Mouse (Mus musculus) liver, embryonic 15.5 days (tissue): ENCODE measurements at regions not wholly inside any gene's neighbourhood (a gene's known extent, or its start where the extent isn't known, plus 50 kb on each side); places are given as distances from the start of the nearest gene placed in this dataset.

Source experiments
- ATAC-seq: fragments of 200-750 bp; cut with Nextera tagmentation; 2 replicates; pipeline ENCODE4 v1.8.0; 2017; ENCODE audit warnings: moderate number of reproducible peaks, mild to moderate bottlenecking, moderate library complexity; ENCODE audit not compliant: insufficient read depth
- H3K27ac ChIP-seq: fragments of 300-500 bp; sonication (generic); replicated peaks from 2 replicates; pipeline ENCODE4 v1.5.1; 2015; ENCODE audit warnings: mild to moderate bottlenecking, inconsistent platforms
- H3K27me3 ChIP-seq: fragments of 300-500 bp; sonication (generic); 2 replicates; pipeline ENCODE4 v1.6.1; 2015; ENCODE audit warnings: mild to moderate bottlenecking, inconsistent platforms
- H3K36me3 ChIP-seq: fragments of 300-500 bp; sonication (generic); replicated peaks from 2 replicates; pipeline ENCODE4 v1.6.1; 2015; ENCODE audit warnings: moderate library complexity, mild to moderate bottlenecking, inconsistent platforms
- H3K4me1 ChIP-seq: fragments of 300-500 bp; sonication (generic); replicated peaks from 2 replicates; pipeline ENCODE4 v1.6.1; 2015; ENCODE audit warnings: inconsistent platforms
- H3K4me2 ChIP-seq: fragments of 300-500 bp; sonication (generic); 2 replicates; pipeline ENCODE4 v1.6.1; 2015; ENCODE audit warnings: moderate library complexity, mild to moderate bottlenecking, inconsistent platforms
- H3K4me3 ChIP-seq: fragments of 300-500 bp; sonication (generic); replicated peaks from 2 replicates; pipeline ENCODE4 v1.5.1; 2015; ENCODE audit warnings: mild to moderate bottlenecking, inconsistent platforms
- H3K9ac ChIP-seq: fragments of 300-500 bp; sonication (generic); 2 replicates; pipeline ENCODE4 v1.6.1; 2015; ENCODE audit warnings: moderate library complexity, mild to moderate bottlenecking, inconsistent platforms
- H3K9me3 ChIP-seq: fragments of 300-500 bp; sonication (generic); replicated peaks from 2 replicates; pipeline ENCODE4 v1.6.1; 2016; ENCODE audit warnings: inconsistent platforms
- WGBS: fragments of 180-500 bp; shearing (Covaris S2); methylation state at CpG from one replicate; pipeline ENCODE4 v1.1.7; 2015; ENCODE audit warnings: mixed read lengths; ENCODE audit not compliant: insufficient replicate concordance; 5-methylcytosine and 5-hydroxymethylcytosine counted together

DNA sequence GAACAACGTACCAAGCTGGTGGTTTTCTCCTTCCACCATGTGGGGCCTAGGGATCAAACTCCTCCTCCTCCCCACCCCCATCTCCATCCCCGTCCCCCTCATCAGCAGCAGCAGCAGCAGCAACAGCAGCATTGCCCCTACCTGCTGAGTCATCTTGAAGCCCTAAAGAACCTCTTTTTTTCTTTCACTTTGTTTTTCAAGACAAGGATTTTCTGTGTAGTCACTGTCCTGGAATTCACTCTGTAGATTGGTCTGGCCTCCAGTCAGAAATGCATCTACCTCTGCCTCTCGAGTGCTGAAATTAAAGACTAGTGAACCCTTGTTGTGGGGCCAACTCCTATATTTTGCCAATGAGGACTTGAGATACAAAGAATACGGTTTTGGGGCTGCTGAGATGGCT lies 85.6 kb upstream of the Tle3 start:
- H3K4me3 ChIP-seq: no peak overlapping the region
- H3K4me1 ChIP-seq: no peaks in the 10 kb centered on the region
- H3K9ac ChIP-seq: no peak overlapping the region
- no peaks in the 10 kb centered on the region for H3K9me3 ChIP-seq
- no peak for ATAC-seq
- H3K27me3 ChIP-seq: peaks cover 26% of the 10 kb centered on the region
- 63% methylated on average over 4 of the region's 4 CpGs for WGBS
- H3K27ac ChIP-seq: no peak overlapping the region
- H3K4me2 ChIP-seq: no peak overlapping the region
- no peaks in the 10 kb centered on the region for H3K36me3 ChIP-seq

DNA sequence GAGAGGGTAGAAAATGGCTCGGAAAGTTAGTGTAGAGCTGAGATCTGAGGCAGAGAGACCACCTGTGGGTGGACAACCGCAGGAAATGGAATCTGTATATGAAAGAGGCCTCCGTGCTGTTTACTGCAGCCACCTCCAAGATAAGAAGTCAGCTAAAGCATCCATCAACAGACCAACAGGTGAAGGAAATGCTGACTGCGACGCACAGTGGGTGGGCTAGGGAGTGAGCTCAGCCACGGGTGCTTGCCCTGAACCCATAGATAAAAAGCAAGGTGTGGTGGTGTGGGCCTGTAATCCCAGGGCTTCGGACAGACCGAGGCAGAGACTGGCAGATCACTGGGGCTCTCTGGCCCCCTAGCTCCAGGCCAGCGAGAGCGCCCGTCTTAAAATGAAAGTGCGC lies 83.0 kb upstream of the Tle3 start:
- WGBS: 52% methylated on average over 12 of the region's 12 CpGs

DNA sequence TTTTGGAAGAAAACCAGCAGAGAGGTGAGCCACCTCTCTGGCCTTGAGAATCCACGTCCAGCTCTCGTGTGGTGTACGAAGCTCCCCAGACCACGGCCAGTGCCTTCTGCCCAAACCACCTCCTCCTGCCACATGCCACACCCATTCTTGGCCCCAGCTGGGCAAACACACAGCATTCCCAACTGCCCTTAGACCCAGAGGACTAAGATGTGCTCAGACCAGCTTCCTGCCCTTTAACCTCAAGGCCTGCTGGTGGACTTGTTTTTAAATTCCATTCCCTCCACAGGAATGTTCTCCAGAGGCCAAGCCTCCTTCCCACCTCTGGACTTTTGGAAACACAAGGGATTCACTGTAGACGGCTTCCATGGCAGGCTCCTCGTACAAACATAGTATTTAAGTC lies 82.5 kb upstream of the Tle3 start:
- no peak overlapping the region for H3K4me3 ChIP-seq

More for the DNA sequence above, 83.0 kb upstream of the Tle3 start:
- Histone ChIP-seq H3K27me3 (peaks cover under 1% of the 10 kb centered on the region; the same call in 1 of the 2 replicates), H3K36me3 (no peaks in the 10 kb centered on the region), H3K9ac (no peak overlapping the region), H3K4me2 (no peak overlapping the region), H3K4me3 (no peak overlapping the region), H3K4me1 (no peaks in the 10 kb centered on the region), H3K27ac (no peak overlapping the region), H3K9me3 (no peaks in the 10 kb centered on the region)
- ATAC-seq: no peak

DNA sequence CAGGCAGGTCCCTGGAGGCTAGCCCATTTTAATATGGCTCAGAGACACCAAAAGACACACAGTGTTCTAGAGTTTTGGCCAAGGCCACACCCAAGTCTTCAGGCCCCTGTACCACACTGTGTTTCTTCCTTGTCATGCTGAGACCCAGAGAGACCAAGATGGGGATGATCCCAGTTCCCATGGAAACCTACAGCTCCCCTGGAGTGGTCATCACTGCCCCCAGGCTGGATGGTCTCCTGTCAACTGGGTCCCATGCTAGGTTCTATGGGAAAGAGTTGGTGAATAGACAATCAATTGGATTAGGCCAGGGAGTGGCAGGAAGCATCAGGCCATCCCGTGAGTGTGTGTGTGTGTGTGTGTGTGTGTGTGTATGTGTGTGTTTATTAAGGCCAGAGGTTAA lies 80.5 kb upstream of the Tle3 start:
- H3K27ac ChIP-seq: no peak overlapping the region
- no peak overlapping the region for H3K9ac ChIP-seq
- ATAC-seq: no peak
- H3K27me3 ChIP-seq: no peaks in the 10 kb centered on the region; the same call in 1 of the 2 replicates
- H3K4me3 ChIP-seq: no peak overlapping the region
- H3K4me2 ChIP-seq: no peak overlapping the region
- no peaks in the 10 kb centered on the region for H3K4me1 ChIP-seq
- no peaks in the 10 kb centered on the region for H3K36me3 ChIP-seq
- H3K9me3 ChIP-seq: no peaks in the 10 kb centered on the region
- WGBS: 55% methylated on average over 1 of the region's 1 CpGs

More for the DNA sequence above, 82.5 kb upstream of the Tle3 start:
- Histone ChIP-seq H3K9ac (no peak overlapping the region), H3K27me3 (no peaks in the 10 kb centered on the region; the same call in 1 of the 2 replicates), H3K4me1 (no peaks in the 10 kb centered on the region), H3K36me3 (no peaks in the 10 kb centered on the region), H3K27ac (no peak overlapping the region), H3K4me2 (no peak overlapping the region), H3K9me3 (no peaks in the 10 kb centered on the region)
- WGBS: 63% methylated on average over 6 of the region's 6 CpGs
- no peak for ATAC-seq

DNA sequence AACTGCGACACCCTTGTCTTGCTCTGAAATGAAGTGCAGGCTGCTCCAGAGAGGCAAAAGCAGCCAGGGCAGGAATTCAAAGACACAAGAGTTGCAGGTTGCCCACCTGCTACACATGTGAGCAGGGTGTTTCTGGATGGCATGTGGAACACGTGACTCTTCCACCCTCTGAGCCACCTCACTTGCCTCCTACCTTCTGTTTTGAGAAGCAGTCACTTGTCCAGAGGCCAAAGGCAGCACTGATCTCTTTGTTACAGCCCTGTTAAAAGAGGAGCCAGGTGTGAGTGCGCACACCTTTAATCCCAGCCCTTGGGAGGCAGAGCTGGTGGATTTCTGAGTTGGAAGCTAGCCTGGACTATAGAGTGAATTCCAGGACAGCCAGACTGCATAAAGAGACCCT lies 79.7 kb upstream of the Tle3 start:
- 59% methylated on average over 3 of the region's 3 CpGs for WGBS
- H3K36me3 ChIP-seq: no peaks in the 10 kb centered on the region

DNA sequence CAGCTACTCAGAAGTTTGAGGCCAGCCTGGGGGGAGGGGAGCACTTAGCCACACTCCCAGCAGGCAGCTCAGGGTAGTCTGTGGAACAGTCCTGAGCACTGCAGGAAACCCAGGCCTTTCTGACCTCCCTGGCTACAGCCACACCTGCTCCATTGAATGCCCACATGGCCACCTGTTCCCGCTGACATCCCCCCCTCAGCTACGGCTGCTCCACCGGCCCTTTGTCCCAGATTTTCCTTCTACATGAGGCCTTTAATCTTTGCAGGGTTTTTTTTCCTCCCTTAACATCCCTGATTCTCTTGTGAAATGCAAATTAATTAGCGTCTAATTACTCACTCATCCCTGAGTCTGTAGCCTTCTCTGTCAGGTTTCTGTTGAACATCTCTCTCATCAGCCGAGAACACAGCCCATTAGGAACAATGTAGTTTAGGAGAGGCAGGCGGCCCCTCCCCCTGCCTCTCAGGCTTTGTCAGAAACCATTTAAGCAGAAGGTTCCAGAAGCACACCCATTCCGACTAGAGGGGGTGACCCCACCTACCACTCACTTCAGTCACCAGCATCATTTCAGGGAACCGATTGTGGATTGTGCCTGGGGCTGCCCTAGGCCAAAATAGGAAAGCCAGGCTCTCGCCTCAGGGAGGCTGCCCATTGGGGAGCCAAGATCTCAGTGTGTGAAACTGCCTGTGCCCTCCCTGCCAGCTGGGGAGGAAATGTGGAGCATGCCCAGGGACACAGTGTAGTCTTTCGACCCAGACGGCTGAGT lies 78.8 kb upstream of the Tle3 start:
- H3K4me2 ChIP-seq: no peak overlapping the region
- no peak for ATAC-seq
- 57% methylated on average over 11 of the region's 11 CpGs for WGBS

More for the DNA sequence above, 79.7 kb upstream of the Tle3 start:
- H3K27ac ChIP-seq: no peak overlapping the region
- H3K4me3 ChIP-seq: no peak overlapping the region
- no peak overlapping the region for H3K9ac ChIP-seq
- H3K27me3 ChIP-seq: no peaks in the 10 kb centered on the region; the same call in 1 of the 2 replicates
- no peak for ATAC-seq
- no peak overlapping the region for H3K4me2 ChIP-seq
- no peaks in the 10 kb centered on the region for H3K4me1 ChIP-seq
- H3K9me3 ChIP-seq: no peaks in the 10 kb centered on the region

DNA sequence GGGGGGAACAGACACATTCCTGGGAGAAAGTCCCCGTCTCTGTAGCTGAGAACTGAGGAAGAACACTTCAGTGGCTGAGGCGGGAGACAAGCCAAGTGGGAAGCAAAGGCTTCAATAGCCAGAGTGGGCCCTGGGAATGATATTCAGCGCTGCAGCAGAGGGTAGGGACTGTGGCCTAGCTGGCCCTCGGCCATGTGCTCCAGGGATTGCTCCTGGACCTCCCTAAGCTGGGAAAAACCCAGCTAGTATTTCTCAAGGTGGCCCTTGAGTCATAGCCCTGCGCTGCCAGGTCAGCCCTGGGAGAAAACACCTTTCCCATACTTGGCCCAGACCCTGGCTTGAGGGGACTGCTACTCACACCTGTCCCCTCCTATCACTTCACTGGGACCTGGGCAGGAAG lies 77.2 kb upstream of the Tle3 start:
- no peak for ATAC-seq
- WGBS: 59% methylated on average over 5 of the region's 5 CpGs
- Histone ChIP-seq H3K27me3 (no peaks in the 10 kb centered on the region; the same call in 1 of the 2 replicates), H3K9ac (no peak overlapping the region), H3K4me1 (peaks cover 17% of the 10 kb centered on the region), H3K36me3 (no peaks in the 10 kb centered on the region), H3K4me2 (no peak overlapping the region), H3K9me3 (no peaks in the 10 kb centered on the region), H3K4me3 (no peak overlapping the region), H3K27ac (no peak overlapping the region)

More for the DNA sequence above, 78.8 kb upstream of the Tle3 start:
- Histone ChIP-seq H3K4me3 (no peak overlapping the region), H3K36me3 (no peaks in the 10 kb centered on the region), H3K27ac (no peak overlapping the region), H3K9me3 (no peaks in the 10 kb centered on the region), H3K27me3 (no peaks in the 10 kb centered on the region; the same call in 1 of the 2 replicates), H3K9ac (no peak overlapping the region), H3K4me1 (peaks cover under 1% of the 10 kb centered on the region; the same call in 1 of the 2 replicates)

DNA sequence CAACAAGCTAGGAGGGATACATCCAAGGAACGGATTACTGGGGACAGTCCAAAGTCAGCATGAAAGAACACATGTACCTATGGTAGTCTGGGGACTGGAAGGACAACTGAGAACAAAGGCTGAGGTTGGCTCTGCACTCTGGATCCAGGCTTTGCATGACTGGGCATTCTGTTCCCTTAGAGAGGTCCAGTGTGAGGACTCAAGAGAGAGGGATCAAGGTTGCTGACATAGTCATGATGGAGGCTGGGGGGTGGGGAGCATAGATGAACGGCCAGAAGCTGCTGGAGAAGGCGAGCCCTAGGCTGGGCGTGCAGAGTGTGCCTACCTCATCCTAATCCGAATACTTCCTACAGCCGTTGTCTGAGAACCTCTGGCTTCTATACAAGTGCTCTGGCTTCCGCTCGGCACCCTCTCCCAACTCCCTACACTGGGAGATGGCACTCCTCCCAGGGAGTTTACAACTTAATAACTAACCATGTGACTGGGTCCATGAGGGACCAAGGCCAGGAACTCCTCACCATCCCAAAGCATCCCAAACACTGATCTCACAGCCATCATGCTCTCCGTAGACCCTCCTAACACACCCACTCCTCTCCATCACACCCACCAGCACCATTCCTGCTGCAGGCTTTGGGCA lies 75.7 kb upstream of the Tle3 start:
- H3K4me1 ChIP-seq: peaks cover 21% of the 10 kb centered on the region
- no peak overlapping the region for H3K27ac ChIP-seq
- no peaks in the 10 kb centered on the region; the same call in 1 of the 2 replicates for H3K27me3 ChIP-seq
- no peaks in the 10 kb centered on the region for H3K36me3 ChIP-seq
- ATAC-seq: no peak
- no peak overlapping the region for H3K9ac ChIP-seq
- WGBS: 71% methylated on average over 9 of the region's 9 CpGs
- H3K9me3 ChIP-seq: no peaks in the 10 kb centered on the region
- no peak overlapping the region for H3K4me3 ChIP-seq
- no peak overlapping the region for H3K4me2 ChIP-seq

DNA sequence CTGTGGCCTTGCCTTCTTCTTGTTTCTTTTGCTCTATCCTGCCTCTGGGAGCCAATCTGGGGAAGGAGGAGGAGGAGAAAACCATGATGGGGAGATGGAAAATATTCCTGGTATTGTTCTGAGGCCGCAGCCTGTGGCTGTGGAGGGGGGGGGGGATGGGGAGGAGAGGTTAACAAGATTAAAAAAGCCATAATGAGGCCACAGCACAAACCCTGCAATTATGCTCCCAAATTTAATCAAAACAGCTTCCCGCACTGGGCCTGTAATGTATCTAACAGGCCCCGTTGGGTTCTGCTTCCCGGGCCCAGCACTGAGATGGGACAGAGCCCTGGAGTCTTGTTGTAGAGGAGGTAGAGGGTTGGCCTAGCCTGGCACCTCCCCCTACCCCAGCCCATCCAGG lies 74.8 kb upstream of the Tle3 start:
- H3K9ac ChIP-seq: no peak overlapping the region
- no peaks in the 10 kb centered on the region for H3K9me3 ChIP-seq
- H3K27ac ChIP-seq: no peak overlapping the region
- WGBS: 55% methylated on average over 4 of the region's 4 CpGs
- H3K36me3 ChIP-seq: no peaks in the 10 kb centered on the region
- no peaks in the 10 kb centered on the region; the same call in 1 of the 2 replicates for H3K27me3 ChIP-seq
- H3K4me1 ChIP-seq: peaks cover 21% of the 10 kb centered on the region
- no peak for ATAC-seq
- no peak overlapping the region for H3K4me2 ChIP-seq
- no peak overlapping the region for H3K4me3 ChIP-seq

DNA sequence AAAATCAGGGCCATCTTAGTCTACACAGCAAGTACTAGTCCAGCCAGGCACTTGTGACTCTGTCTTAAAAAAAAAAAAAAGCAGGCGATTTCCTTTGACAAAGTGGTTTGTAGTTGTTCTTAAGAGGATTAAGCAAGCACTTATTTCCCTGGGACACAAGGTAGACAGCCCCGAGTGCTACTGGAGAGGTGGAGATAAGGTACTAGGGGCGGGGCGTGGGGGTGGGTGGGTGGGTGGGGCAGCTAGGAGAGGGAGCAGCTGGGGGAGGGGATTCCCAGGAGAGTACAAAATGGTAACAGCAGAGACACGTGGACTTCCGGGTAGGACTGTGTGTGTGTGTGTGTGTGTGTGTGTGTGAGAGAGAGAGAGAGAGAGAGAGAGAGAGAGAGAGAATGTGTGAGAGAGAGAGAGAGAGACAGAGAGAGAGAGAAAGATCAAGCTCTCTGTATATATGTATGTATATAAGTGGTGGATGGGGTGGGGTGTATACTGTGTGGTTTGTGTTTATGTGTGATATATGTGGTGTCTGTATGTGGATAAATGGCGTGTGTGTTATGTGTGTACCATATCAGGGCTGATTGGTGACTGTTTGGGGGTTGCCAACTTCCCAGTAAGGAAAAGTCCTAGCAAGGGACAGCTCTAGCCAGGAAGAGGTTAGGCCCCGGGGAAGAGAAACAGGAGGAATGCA lies 72.1 kb upstream of the Tle3 start:
- Histone ChIP-seq H3K4me3 (no peak overlapping the region), H3K9me3 (no peaks in the 10 kb centered on the region), H3K4me1 (peaks cover 21% of the 10 kb centered on the region), H3K27me3 (no peaks in the 10 kb centered on the region; the same call in 1 of the 2 replicates), H3K4me2 (peak overlapping the region; percentile 13; the same call in 1 of the 2 replicates), H3K27ac (peak overlapping the region; percentile 10; the same call in 1 of the 2 replicates), H3K9ac (no peak overlapping the region), H3K36me3 (no peaks in the 10 kb centered on the region)
- ATAC-seq: peak; percentile 79
- 18% methylated on average over 8 of the region's 8 CpGs for WGBS

DNA sequence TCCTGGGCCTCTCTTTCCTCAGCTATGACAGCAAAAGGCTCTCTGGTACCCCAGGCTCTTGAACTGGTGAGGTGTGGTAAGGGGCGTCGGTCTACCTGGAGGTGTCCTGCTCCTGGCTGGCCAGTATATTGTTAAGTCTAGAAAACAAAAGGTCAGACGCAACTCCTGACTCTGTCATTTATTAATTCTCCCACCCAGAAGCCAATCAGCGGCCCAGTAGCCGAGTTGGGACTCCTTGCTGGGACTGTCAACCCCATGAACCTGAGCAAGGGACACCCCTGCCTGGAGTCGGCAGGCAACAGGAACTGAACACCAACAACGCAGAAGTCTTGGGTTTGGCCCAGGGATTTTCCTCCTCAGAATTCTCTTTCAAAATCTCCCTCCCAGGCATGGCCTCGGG lies 71.1 kb upstream of the Tle3 start:
- no peak overlapping the region for H3K4me3 ChIP-seq
- H3K4me2 ChIP-seq: no peak overlapping the region
- H3K36me3 ChIP-seq: no peaks in the 10 kb centered on the region
- no peaks in the 10 kb centered on the region for H3K27me3 ChIP-seq
- H3K9me3 ChIP-seq: no peaks in the 10 kb centered on the region
- no peak for ATAC-seq
- H3K9ac ChIP-seq: no peak overlapping the region
- no peak overlapping the region for H3K27ac ChIP-seq
- WGBS: 73% methylated on average over 8 of the region's 8 CpGs
- peaks cover 21% of the 10 kb centered on the region for H3K4me1 ChIP-seq
